Mouse (Mus musculus) mesoderm, embryonic 11.5 days (tissue): ENCODE data around the gene Srsf6.
"Not testable (repeated sequence)": the region's sequence is repeated elsewhere in the genome, so short reads cannot be mapped to it uniquely, and the experiment has no call there.

Source experiments
- DNase-seq: peaks from one replicate; pipeline ENCODE4 v3.0.0-alpha.2; 2012; ENCODE audit warnings: low read depth, low spot score

The Srsf6 gene

GRCm38 (mm10) chr2:162931123-162931673 lies at the start of gene Srsf6:
Srsf6 (plus strand) TSS chr2:162931528.
- peak; percentile 94 for DNase-seq

GRCm38 (mm10) chr2:162884101-162884500 lies 47.2 kb upstream of the Srsf6 start:
- no peak for DNase-seq

- DNase-seq = no peak
Measured at GRCm38 (mm10) chr2:162887121-162887520, 44.2 kb upstream of the Srsf6 start.

GRCm38 (mm10) chr2:162888677-162889076 lies 42.7 kb upstream of the Srsf6 start:
- DNase-seq = no peak

- peak; percentile 7 for DNase-seq
Measured at GRCm38 (mm10) chr2:162889191-162889590, 42.1 kb upstream of the Srsf6 start.

GRCm38 (mm10) chr2:162889731-162890130 lies 41.6 kb upstream of the Srsf6 start:
- DNase-seq = no peak

- DNase-seq = not testable (repeated sequence)
Measured at GRCm38 (mm10) chr2:162892979-162893378, 38.3 kb upstream of the Srsf6 start.

GRCm38 (mm10) chr2:162899256-162899655 lies 32.1 kb upstream of the Srsf6 start:
- DNase-seq = not testable (repeated sequence)

GRCm38 (mm10) chr2:162899880-162900589 lies 31.3 kb upstream of the Srsf6 start:
- DNase-seq = no peak

GRCm38 (mm10) chr2:162900590-162900916 lies 30.8 kb upstream of the Srsf6 start:
- peak; percentile 17 for DNase-seq

GRCm38 (mm10) chr2:162905902-162906301 lies 25.4 kb upstream of the Srsf6 start:
- DNase-seq = no peak

GRCm38 (mm10) chr2:162908052-162908491 lies 23.3 kb upstream of the Srsf6 start:
- DNase-seq = no peak

GRCm38 (mm10) chr2:162914040-162914439 lies 17.3 kb upstream of the Srsf6 start:
- no peak for DNase-seq

- no peak for DNase-seq
Measured at GRCm38 (mm10) chr2:162914519-162914918, 16.8 kb upstream of the Srsf6 start.

GRCm38 (mm10) chr2:162919926-162920325 lies 11.4 kb upstream of the Srsf6 start:
- DNase-seq = no peak

- peak; percentile 67 for DNase-seq
Measured at GRCm38 (mm10) chr2:162922183-162922582, 9.1 kb upstream of the Srsf6 start.

GRCm38 (mm10) chr2:162922834-162923233 lies 8.5 kb upstream of the Srsf6 start:
- no peak for DNase-seq

GRCm38 (mm10) chr2:162924126-162924525 lies 7.2 kb upstream of the Srsf6 start:
- DNase-seq = no peak

GRCm38 (mm10) chr2:162927918-162928585 lies 3.3 kb upstream of the Srsf6 start:
- no peak for DNase-seq

- no peak for DNase-seq
Measured at GRCm38 (mm10) chr2:162929704-162930103, 1.6 kb upstream of the Srsf6 start.

GRCm38 (mm10) chr2:162930516-162931122 lies 709 bp upstream of the Srsf6 start:
- no peak for DNase-seq
